Mouse (Mus musculus): ENCODE results near the gene Ctns.
A peak's percentile ranks its signal among the peaks of the same experiment; 100 is the strongest.

Gene Ctns

DNA sequence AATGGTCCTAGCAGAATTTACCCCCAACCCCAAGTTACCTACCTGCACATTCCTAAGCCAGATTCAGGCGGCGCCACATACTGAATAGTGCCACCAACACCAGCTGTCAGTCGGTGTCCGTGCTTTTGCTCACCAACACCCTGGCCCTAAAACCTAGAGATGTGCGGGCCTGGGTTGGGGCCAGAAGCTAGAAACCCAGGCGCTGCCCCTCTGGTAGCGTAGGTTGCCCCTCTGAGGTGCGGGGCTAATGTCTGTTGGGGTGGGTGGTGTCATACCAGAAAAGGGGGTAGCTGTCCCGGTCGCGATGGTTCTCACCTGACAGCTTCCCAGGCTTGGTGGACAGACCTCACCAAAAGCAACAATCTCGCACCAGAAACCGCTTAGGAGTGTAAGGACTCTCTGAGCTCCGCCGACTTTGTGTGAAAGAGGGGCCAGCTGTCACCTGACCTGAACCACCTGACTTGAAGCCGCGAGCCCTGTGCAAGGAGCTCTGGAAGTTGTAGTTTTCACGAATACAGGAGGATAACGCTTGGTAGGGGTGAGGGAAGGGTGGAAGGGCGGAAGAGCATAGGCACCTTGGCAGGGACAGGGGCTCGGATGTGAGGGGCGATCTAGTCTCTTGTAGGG, at the start of gene Ctns:
Gene Ctns (minus strand): TSS at position 440 of the 627 bp plus-strand sequence.
- peak; percentile 83 to 86 for DNase-seq (ENCODE audit: low spot score in 2 of 2)

DNA sequence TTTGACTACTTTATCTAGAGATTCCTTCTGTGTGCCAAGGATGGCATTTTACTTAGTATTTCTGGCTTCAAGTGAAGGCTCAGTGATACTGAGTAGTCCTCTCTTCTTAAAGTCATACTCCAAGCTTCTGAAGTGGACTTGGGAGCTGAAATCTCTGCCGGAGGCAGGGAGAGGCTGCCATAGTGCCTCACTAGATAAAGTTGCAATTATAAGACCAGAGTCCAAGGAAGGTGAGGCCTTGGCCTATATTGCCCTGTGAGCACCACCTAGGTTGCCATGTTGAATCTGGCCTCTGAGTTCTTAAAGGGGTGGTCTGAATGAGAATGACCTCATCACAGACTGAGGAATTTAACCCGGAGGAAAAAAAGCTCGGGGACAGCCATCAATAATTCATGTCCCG, 43.9 kb upstream of the Ctns start:
- no peak for DNase-seq (ENCODE audit: low spot score in 2 of 2)

DNA sequence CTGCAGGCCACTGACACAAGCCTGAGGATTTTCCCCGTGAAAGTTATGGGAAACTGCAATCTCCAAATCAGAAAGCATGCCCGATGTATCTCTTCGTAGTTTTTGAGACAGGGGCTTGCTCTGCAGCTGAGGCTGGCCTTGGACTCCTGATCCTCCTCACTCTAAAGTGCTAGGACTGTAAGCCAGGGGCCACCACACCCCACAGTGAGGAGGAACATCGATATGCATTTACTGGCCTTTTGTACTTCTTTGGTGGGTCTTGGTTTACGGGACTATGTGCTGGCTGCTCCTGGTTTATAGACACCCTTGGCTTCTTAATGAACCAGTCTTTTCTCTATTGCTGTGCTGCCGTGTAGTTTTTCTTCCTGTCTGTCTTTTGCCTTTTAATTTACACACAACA, 43.4 kb upstream of the Ctns start:
- DNase-seq (ENCODE audit: low spot score in 2 of 2) = no peak

DNA sequence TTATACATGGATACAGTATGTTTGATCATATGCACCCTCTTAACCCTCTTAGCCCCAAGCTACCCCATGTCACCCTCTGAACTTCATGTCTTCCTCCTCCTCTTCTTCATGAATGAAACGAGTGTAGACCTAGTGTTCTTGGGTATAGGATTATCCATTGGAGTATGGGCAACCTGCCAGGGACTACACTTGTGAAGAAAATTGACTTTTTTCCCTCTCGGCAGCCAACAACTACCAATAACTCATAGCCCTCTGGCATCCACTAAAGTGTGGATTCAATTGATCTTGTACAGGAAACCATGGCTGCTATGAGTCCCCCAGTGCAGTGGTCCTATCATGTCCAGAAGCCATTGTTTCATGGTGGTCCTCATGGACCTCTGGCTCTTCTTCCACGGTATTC, 37.9 kb upstream of the Ctns start:
- no peak for DNase-seq (ENCODE audit: low spot score in 2 of 2)

DNA sequence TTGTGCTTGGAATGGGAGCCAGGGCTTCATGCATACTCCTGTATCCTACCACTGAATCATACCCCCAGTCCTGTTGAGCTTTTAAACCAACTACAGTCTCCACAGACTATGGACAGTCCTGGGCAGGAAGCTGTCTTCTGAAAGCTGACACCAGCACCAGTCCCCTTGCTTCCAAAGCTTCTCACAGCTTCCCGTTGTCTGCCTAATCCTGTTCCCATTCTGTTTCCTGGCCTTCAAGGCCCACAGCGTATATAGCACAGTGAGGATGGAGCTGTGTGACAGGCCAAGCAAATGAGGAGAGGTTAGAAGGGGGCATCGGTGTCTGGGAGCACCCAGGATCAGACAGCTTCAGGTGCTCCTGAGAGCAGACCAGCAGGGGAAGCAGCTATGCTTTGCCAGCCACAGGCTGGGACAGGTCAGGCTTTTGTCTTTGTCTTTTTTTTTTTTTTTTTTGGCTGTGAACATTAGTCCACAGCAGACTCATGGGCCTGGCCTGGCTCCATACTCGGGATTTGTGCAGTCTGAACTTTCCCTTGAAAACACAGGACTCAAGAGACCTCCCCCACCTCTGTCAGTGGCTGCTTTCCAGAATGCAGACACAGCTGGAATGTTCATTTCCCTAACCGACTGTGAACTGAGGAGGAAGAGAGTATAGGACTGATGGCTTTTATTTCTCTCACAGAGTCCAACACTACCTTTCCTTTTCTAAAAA, 37.3 kb upstream of the Ctns start:
- no peak for DNase-seq (ENCODE audit: low spot score in 2 of 2)

DNA sequence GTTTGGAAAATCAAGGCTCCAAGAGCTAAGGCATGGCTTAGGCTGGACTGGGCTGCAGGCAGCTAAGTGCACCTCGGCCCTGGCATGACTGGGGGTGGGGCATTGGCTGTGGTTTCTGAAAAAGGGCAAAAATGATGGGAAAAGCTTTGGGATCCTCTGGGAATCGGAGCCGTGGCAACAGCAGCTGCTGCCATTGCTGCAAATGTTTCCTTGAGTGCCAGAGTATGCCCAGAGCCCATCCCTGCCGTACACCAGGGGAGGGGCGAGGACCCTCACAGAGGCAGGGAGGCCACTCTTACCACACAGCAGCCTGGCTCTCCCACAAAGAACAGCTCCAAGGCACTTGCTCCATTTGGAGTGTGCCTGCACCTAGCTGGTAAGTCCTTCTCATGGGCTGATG, 35.1 kb upstream of the Ctns start, which contains the start of gene Trpv1:
Gene Trpv1 (plus strand): TSS at position 301 of the 400 bp plus-strand sequence.
- DNase-seq (ENCODE audit: low spot score in 2 of 2) = no peak

DNA sequence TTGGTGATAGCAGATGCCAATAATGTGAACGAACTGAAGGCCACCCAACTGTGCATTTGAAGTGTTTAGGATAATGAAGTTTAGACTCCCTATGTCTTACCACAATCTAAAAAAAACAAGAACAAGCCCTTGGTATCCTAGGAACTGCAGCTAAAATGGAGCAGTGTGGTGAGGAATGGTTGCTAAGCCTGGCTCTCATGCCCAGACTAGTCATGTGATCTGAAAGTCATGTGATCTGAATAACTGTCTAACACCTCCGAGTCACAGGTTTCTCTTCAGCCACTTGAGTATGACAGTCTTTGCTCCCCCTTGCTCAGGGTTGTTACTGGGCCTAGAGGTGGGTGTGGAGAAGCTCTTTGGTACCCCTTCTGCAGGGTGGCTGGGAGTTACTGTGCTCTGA, 33.7 kb upstream of the Ctns start:
- DNase-seq (ENCODE audit: low spot score in 2 of 2) = no peak

DNA sequence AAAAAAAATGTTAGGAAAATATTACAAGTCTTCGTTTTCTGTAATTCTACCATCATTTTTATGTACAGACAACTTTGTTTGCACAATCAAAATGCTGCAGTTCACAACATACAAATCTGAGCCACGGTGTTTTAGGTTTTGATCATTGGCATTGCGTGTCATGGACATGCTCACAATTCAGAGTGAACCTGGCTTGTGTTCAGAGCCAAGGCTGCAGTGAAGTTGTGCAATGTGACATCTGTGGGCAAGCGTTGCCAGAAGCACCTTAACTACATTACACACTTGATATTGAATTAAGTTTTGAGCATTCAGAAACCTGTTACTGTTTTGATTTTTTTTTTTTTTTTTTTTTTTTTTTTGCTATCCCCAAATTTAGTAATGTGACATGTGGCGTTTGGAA, 31.2 kb upstream of the Ctns start:
- no peak for DNase-seq (ENCODE audit: low spot score in 2 of 2)

DNA sequence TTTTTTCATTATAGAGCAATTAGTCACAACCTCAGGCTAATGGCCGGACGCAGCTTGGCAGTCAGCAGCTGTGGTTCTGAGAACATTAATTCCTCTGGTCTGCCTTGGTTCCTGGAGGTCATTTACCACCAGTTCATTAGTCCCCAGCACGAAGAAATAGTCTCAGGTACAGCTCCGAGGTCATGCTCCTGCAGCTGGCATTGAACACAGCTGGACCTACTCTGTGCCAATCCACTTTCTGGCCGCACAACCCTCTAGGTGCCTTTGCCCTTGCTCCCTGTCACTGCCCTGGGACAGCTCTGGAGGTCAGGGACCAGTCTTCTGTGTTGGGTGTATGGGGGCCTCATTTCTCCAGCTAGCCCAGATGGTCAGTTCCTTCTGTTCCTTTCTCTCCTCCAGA, 30.0 kb upstream of the Ctns start:
- DNase-seq (ENCODE audit: low spot score in 2 of 2) = no peak

DNA sequence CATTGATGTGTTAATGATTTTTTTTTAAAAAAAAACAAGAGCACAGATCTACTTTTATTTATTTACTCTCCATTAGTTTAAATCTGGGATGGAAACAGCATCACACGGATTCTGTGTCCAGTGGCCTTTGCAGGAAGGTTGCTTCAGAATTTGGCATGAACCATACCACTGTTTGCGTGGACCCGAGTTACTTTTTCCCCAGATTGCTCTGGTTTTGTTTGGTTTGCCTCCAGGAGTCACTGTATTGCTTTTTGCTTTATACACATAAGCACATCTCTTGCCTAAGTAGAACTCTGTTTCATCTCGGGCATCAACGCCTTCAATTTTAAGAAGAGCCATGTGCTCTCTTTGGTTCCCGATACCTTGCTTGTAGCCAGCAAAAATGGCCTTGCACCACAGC, 27.0 kb upstream of the Ctns start:
- no peak for DNase-seq (ENCODE audit: low spot score in 2 of 2)

DNA sequence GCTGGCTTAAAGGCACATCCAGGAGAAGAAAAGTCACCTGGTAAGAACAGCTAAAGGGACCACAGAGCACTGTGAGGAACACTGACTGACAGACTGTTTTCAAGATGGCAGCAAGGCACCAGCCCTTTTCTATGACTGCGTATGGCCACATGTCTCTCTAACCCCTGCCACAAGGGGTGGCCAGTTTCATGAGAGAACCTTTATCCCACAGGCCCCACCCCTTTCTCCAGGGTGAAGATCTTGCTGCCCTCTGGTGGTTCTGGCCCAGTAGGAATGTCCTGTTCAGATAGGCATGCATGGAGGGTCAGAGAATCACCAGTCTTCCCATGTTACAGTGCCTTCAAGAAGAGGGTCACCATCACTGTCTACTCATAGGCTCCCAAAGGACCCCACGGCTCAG, 25.1 kb upstream of the Ctns start:
- DNase-seq (ENCODE audit: low spot score in 2 of 2) = peak in 1 of 2 experiments; percentile 9

DNA sequence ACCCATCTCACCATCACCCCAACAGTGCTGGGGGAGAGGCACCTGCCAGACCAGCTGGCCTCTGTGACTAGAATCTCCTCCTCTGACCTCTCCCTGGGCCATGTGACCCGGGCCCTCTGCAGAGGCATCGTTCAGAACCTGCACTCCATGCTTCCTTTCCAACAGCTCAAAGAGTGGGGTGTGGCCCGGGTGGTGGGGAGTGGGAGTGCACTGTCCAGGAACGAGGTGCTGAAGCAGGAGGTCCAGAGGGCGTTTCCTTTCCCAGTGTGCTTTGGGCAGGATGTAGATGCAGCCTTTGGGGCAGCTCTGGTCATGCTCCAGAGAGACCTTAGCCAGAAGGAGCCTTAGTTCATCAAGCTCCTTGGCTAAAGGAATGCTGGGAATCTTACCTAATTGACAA, 24.0 kb upstream of the Ctns start:
- DNase-seq (ENCODE audit: low spot score in 2 of 2) = no peak

DNA sequence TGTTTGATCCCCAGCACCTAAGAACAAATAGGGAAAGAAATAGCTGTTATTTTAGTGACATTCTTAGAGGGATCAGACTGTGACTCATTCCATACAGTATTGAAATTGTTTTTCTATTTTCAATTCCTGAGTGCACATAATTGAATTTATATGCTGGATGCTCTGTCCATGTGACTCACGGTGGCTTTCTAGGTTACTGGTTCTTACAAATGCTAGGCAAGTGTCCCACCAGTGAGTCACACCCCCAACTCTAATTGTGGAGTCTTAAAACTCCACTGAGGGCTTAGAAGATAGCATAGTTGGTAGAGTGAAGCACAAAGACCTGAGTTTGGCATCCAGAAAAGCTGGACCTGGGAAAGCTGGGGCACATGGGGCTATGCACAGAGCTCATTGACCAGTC, 21.8 kb upstream of the Ctns start:
- DNase-seq (ENCODE audit: low spot score in 2 of 2) = no peak

DNA sequence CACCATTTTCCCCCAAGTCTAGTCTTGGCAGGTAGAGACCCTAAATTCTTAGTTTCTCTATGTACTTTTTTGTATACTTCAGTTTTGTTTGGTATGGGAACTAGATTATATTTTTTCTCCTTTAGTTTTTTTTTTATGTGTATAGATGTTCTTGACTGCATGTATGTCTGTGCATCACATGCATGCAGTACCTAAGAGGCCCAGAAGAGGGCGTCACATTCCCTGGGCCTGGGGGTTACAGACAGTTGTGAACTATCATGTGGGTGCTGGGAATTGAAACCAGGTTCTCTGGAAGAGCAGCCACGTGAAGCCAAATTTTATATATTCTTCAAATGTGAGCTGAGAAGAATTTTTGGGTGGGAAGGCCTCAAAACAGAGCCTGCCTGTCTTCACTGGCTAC, 20.8 kb upstream of the Ctns start:
- no peak for DNase-seq (ENCODE audit: low spot score in 2 of 2)

DNA sequence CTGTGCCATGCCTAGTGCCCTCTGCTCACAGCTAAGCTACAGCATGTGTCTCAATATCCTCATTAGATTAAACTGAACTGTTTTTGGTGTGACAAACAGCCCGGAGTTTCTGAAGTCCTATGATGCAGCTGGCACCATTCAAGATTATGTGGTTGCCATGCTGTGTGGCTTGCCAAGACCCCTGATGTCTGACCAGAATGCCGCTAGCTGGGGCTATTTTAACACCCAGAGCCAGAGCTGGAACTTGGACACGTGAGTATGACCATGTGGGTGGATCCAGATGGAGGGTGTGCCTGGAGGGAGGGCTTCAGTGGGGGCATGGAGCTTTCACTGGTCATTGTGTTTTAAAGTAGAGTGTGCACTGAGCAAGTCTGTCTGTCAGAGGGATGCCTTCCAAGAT, 15.1 kb upstream of the Ctns start:
- DNase-seq (ENCODE audit: low spot score in 2 of 2) = no peak

DNA sequence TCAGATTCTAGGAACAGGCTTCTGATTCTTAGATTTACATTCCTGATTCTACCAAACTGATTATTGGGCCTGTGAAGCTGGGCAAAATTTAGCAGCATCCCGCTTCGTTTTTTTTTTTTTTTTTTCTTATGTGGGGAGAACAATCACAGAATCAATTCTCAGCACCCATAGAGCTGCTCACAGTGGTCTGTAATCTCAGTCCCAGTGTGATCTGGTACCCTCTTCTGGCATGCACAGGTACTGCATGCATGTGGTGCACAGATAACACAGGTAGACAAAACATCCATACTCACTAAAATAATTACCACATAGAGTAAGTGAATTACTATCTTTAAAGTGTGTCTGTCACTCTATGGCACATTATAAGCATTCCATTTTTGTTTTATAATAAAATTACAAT, 8.8 kb upstream of the Ctns start:
- no peak for DNase-seq (ENCODE audit: low spot score in 2 of 2)

DNA sequence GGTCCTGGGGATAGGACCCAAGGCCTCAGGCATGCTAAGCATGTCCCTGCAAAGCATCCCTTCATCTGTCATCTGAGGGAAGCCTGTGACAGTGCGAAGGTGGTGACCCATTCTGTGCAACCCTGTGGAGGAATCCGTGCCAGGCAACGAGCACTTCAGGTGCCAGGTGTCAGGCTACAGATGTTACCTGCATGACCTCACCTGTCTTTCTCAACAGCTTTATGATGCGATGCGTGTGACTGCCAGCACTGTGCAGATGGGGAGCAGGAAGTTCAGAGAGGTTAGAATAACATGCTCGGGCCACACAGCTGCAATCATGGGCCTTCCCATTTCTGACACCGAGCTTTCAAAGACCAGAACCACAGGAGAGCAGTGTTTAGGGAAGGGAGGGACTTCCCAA, 6.4 kb upstream of the Ctns start:
- DNase-seq (ENCODE audit: low spot score in 2 of 2) = no peak

DNA sequence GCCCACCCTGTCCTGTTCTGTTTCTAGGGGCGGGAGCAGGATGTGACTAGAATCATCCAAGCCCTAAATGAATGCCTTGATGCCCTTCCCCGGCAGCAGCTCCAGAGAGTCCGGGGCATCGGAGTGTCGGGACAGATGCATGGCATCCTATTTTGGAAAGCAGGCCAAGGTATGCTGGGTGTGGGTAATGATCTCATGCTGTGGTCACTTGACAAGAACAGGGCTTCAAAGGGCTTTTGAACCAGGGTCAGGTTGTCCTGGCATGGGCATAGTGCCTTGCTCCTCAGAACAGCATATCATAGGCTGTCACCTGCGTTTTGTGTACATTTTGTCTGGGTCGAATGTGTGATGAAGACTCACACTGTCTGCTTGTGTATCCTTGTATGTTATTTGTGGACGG, 5.1 kb upstream of the Ctns start:
- DNase-seq (ENCODE audit: low spot score in 2 of 2) = no peak

DNA sequence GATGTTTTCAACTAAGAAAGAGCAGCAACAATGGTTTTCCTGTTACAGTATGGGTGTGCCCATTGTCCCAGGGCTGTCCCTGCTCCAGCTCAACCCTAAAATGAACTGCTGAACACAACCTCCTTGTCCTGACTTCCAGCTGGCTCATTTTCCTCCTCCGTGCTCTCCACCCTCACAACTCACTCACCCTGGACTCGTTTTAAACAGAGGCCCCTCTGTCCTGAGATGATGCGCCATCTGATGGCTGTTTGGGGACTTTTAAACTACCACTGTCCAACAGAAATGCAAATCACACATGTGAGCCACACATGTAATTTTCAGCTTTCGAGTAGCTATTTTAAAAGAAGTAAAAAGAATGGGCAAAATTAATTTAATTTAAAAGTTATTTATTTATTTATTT, 2.8 kb upstream of the Ctns start:
- no peak for DNase-seq (ENCODE audit: low spot score in 2 of 2)

DNA sequence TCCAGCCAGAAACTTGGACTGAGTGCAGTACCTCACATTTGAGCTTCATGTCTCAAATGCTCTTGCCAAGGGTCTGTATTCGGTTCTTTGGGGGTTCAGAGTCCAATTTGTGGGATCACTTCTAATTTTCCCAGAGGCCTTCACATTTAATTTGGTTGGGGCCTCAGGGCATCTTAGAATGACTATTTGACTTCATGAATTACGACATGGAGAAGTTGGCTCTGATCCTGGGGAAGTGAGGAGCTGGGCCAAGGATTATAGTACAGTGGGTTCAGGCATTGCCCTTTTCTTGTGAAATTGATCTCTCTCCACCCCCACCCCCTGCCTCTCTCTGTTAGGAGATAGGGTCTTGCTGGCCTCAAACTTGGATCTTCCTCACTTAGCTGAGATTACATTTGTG, 2.2 kb upstream of the Ctns start:
- DNase-seq (ENCODE audit: low spot score in 2 of 2) = no peak

DNA sequence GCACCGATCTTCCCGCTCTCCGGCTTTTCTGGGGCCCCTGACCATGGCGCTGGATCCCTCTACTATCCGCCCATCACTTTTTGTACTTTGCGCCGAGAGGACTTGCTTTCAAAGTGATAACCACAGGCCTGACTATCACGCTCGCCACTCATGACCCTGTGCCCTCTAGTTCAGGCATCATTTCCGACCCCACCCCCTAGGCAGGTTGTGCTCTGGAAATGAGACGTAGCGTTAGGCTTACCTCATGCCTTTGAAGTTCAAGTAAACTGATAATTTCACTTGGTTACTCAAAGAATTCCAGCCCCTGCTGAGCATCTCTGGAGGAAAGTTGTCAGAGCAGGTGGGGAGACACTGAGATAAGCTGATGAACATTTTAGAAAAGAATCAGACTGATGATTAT, 1.0 kb upstream of the Ctns start:
- peak; percentile 63 to 74 for DNase-seq (ENCODE audit: low spot score in 2 of 2)

DNA sequence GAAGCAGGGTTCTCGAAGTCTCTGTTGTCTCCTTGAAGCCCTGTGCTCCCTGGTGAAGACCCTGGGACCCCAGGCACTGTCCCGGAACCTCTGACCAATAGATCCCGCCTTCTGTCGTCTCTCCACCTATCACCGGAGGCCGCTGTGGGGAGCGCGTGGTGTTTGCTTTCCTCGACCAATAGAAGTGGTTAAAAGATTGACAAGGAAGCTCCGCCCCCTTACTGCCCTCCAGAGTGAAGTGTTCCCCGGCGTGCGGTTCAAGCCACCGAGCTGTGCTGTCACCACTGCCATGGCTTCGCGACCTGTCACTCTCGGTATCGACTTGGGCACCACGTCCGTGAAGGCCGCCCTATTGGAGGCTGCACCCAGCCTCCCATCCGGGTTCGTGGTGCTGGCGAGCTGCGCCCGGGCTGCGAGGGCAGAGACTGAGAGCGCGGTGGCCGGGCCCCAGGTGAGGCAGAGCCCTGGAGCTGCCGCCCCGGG, 429 bp upstream of the Ctns start, which contains the start of gene Shpk:
Gene Shpk (plus strand): TSS at position 231 of the 483 bp plus-strand sequence.
- DNase-seq (ENCODE audit: low spot score in 2 of 2) = peak; percentile 94 to 95

DNA sequence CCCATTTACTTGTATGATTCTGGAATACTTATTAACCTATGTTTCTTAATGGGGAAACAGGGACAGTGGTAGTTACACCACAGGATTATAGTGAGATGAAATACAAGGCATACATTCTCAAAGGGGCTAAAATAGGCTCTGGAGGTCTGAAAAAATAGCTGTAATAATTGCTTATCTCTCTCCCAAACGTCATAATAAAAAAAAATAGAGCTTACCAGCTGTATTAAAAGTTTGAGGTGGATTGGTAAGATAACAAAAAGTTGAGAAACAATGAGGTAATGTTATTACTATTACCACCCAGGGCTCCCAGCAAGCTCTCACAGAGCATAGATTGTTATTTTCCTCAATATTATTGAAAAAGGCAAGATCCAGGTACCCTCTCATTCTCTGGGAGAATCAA, 652 bp downstream of the Ctns start:
- no peak for DNase-seq (ENCODE audit: low spot score in 2 of 2)

DNA sequence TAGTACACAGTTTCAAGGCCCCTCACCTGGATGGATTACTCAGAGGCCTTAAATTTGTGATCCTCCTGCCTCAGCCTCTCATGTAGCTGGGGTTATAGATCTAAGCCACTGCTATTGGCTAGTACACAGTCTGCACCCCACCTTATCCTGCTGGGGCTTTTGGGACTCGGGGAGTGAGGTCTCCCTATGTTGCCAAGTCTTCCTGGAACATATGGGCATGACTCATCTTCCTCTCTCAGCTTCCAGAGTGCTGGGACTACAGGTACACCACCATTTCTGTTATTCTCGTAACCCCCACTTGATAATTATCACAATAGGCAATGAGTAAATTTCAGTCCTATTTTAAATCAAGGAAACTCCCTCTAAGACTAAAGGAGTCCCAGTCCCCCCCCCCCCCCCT, 4.4 kb downstream of the Ctns start:
- DNase-seq (ENCODE audit: low spot score in 2 of 2) = no peak
